Mouse (Mus musculus) kidney, adult 2 months (tissue): Measurements from ENCODE around the gene Cpn1. TPM values are rescaled to one million over a fixed set of nuclear protein-coding genes. Genes with fewer than 3 reads are reported as not detected.

Experiments
- DNase-seq: peaks from one replicate; pipeline ENCODE4 v3.0.0; 2021
- H3K27ac ChIP-seq: fragments of 200-500 bp; 2 replicates; pipeline ENCODE4 v1.5.1; 2012; ENCODE audit warnings: low read depth, low read length, control low read depth, inconsistent platforms; ENCODE audit not compliant: insufficient read depth
- H3K27me3 ChIP-seq: fragments of 200-500 bp; replicated peaks from 2 replicates; pipeline ENCODE4 v1.6.1; 2012; ENCODE audit warnings: mild to moderate bottlenecking, moderate library complexity, low read length, inconsistent platforms; ENCODE audit not compliant: control insufficient read depth, insufficient read depth
- H3K36me3 ChIP-seq: fragments of 200-500 bp; 2 replicates; pipeline ENCODE4 v1.6.1; 2012; ENCODE audit warnings: mild to moderate bottlenecking, moderate library complexity, low read length, inconsistent platforms; ENCODE audit not compliant: control insufficient read depth, insufficient read depth
- H3K4me1 ChIP-seq: fragments of 200-500 bp; 2 replicates; pipeline ENCODE4 v1.6.1; 2011; ENCODE audit warnings: low read length; ENCODE audit not compliant: control insufficient read depth, insufficient read depth
- H3K4me3 ChIP-seq: fragments of 200-500 bp; 2 replicates; pipeline ENCODE4 v1.5.1; 2011; ENCODE audit warnings: mild to moderate bottlenecking, low read depth, low read length, control low read depth; ENCODE audit not compliant: insufficient read depth
- CTCF ChIP-seq: fragments of 200-500 bp; conservative IDR thresholded peaks from 2 replicates; pipeline ENCODE4 v1.5.1; 2011; ENCODE audit warnings: low read depth, mild to moderate bottlenecking, control low read depth, low read length, moderate library complexity, mixed read lengths; ENCODE audit not compliant: insufficient read depth, insufficient read length
- POLR2A ChIP-seq: fragments of 200-500 bp; IDR thresholded peaks from one replicate; pipeline ENCODE4 v1.6.1; 2011; ENCODE audit warnings: low read depth, low read length, control low read depth
- WGBS: fragments of 180-500 bp; shearing (Covaris S2); methylation state at CpG from one replicate; pipeline ENCODE4 v1.1.7; 2018; 5-methylcytosine and 5-hydroxymethylcytosine counted together
- polyA plus RNA-seq: library from polyadenylated mRNA; depleted of rRNA; stranded (reverse); fragments of >200 nt; gene quantifications from 2 replicates; pipeline ENCODE4 v1.2.3, GENCODE M21; 2012

Cpn1 gene
- polyA plus RNA-seq, 1 experiment = 103 TPM

DNA sequence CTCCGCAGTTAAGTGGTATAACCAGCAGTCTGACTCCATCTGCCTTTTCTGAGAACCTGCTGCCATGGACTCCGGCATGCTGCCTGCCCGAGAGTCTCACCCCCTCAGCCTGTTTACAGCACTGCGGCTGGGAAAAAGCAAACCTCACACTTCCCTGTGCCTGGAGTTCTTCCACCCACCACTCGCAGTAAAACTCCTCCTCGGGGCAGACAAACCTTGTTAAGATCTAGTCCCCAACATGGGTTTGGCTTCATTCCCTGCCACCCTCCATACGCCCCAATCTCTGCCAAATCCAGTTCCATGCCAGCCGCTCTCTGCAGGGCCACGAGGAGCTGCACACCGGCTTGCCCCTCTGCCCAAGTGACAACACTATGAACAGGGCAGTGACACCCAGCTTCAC lies 59.3 kb downstream of the Cpn1 start:
- TF ChIP-seq POLR2A (no peak), CTCF (no peak)
- WGBS = 71% methylated on average over 10 of the region's 10 CpGs

DNA sequence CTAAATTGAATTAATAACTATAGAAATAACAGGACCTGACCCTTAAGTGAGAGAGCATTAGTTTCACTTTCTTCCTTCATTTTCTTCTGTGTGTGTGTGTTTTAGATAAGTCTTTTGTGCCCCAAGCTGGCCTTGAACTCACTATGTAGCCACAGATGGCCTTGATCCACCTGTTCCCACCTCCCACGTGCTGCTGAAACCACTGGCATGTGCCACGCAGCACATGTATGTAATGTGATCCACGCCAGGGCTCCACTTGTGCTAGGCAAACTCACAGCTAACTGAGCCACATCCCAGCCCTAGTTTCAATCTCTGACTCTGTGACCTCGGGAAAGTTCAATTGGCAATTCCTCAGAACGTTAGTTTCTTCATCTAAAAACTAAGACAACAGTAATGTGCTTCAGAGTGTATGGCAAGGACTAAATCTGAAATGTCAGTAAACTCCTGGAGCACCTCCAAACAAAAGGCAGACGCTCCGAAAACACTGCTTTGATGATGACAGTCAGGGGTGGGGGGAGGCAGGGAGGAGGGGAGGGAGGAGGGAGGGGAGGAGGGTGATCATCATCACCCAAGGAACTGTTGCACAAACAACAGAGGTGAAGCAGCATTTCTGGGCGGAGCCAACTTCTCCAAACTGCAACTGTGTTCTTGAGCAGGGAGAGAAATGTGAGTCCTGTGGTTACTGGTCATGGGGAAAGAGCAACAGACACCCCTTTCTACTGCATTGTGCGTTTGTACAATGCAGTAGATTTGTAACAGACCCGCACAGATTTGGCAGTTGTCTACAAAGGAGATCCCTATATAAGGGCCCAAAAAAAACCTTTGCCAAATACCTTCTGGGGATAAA lies 60.0 kb downstream of the Cpn1 start:
- WGBS = 64% methylated on average over 10 of the region's 10 CpGs
- DNase-seq = no peak
- TF ChIP-seq POLR2A (no peak), CTCF (no peak)
- no peak overlapping the region for H3K4me3 ChIP-seq
- H3K36me3 ChIP-seq = no peaks in the 10 kb centered on the region
- H3K4me1 ChIP-seq = no peaks in the 10 kb centered on the region; the same call in 1 of the 2 replicates
- no peaks in the 10 kb centered on the region for H3K27me3 ChIP-seq
- no peak overlapping the region for H3K27ac ChIP-seq

More for the DNA sequence above, 59.3 kb downstream of the Cpn1 start:
- no peaks in the 10 kb centered on the region; the same call in 1 of the 2 replicates for H3K4me1 ChIP-seq
- H3K4me3 ChIP-seq = no peak overlapping the region
- H3K27me3 ChIP-seq = no peaks in the 10 kb centered on the region
- no peak for DNase-seq
- no peak overlapping the region for H3K27ac ChIP-seq
- H3K36me3 ChIP-seq = no peaks in the 10 kb centered on the region

GRCm38 (mm10) chr19:43924361-43924760 lies 62.0 kb downstream of the Cpn1 start:
- Histone ChIP-seq H3K27me3 (no peaks in the 10 kb centered on the region), H3K4me3 (no peak overlapping the region), H3K4me1 (0 out of 2 replicates have a peak, but pooled peaks cover 3% of the 10 kb centered on the region), H3K27ac (no peak overlapping the region), H3K36me3 (no peaks in the 10 kb centered on the region)
- WGBS = 73% methylated on average over 8 of the region's 8 CpGs
- TF ChIP-seq POLR2A = no peak
- TF ChIP-seq CTCF = no peak
- DNase-seq = no peak

DNA sequence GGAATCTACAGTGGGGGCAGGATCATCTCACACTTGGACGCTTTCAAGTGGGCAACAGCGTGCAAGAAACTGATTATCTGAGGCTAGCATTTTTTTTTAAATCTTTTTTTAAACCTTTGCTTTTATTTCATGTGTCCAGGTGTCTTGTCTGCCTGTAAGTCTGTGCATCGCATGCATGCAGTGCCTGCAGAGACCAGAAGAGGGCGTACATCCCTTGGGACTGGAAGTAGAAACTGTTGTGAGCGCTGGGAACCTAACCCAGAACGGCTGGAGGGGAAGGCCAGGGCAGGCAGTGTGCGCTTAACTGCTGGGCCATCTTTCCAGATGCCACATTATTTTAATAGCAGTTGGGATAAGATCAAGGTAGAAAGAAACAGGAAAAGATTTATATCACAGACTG lies 63.4 kb downstream of the Cpn1 start:
- WGBS = 91% methylated on average over 7 of the region's 7 CpGs
- H3K36me3 ChIP-seq = no peaks in the 10 kb centered on the region
- H3K4me3 ChIP-seq = no peak overlapping the region
- DNase-seq = no peak
- no peak overlapping the region for H3K27ac ChIP-seq
- H3K27me3 ChIP-seq = no peaks in the 10 kb centered on the region
- TF ChIP-seq POLR2A (no peak), CTCF (0 out of 2 replicates have a peak, but pooled peaks have one; percentile 28)
- H3K4me1 ChIP-seq = 0 out of 2 replicates have a peak, but pooled peaks cover 6% of the 10 kb centered on the region

DNA sequence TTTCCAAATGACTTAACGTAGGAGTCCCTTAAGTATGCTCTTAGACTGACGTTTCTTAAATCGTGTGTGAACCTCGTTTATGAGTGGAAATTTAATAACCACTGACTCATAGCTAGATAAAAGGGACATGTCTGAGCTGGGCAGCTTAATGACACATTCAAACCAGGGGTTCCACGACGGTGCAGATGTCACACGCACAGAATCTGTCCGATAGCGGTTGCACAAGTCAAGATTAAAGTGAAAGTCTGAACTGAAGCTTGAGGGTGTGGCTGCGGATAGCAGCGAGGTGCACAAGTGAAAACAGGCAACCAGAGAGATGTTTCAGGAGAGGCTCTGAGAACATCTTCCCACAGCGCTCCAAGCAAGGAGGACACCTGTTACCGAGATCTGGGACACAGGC lies 64.9 kb downstream of the Cpn1 start:
- TF ChIP-seq CTCF = no peak
- TF ChIP-seq POLR2A = no peak
- DNase-seq = no peak
- no peaks in the 10 kb centered on the region for H3K27me3 ChIP-seq
- WGBS = 63% methylated on average over 13 of the region's 13 CpGs
- 0 out of 2 replicates have a peak, but pooled peaks cover 6% of the 10 kb centered on the region for H3K4me1 ChIP-seq
- no peaks in the 10 kb centered on the region for H3K36me3 ChIP-seq
- H3K27ac ChIP-seq = no peak overlapping the region
- H3K4me3 ChIP-seq = no peak overlapping the region

- Histone ChIP-seq H3K4me1 (0 out of 2 replicates have a peak, but pooled peaks cover 10% of the 10 kb centered on the region), H3K27ac (no peak overlapping the region), H3K4me3 (peak overlapping the region; percentile 31), H3K36me3 (no peaks in the 10 kb centered on the region), H3K27me3 (no peaks in the 10 kb centered on the region)
- no peak for TF ChIP-seq CTCF
- no peak for TF ChIP-seq POLR2A
- peak; percentile 63 for DNase-seq
- WGBS = 38% methylated on average over 32 of the region's 32 CpGs
Measured at GRCm38 (mm10) chr19:43920453-43921300, 65.7 kb downstream of the Cpn1 start.
